Mouse (Mus musculus) intestine, embryonic 14.5 days (tissue): ENCODE data around the gene Neu1. TPM values are rescaled to one million over a fixed set of nuclear protein-coding genes. Genes with fewer than 3 reads are reported as not detected.

Source experiments
- ATAC-seq: fragments of 200-750 bp; cut with Nextera tagmentation; replicated peaks from 2 replicates; pipeline ENCODE4 v1.8.0; 2017; ENCODE audit warnings: low read depth, moderate number of reproducible peaks, moderate TSS enrichment, moderate library complexity; ENCODE audit not compliant: low FRiP score, low TSS enrichment
- DNase-seq: peaks from one replicate; pipeline ENCODE4 v3.0.0-alpha.2; 2018; ENCODE audit warnings: low spot score
- H3K27ac ChIP-seq: fragments of 300-500 bp; sonication (generic); 2 replicates; pipeline ENCODE4 v1.5.1; 2014; ENCODE audit warnings: low read depth, mild to moderate bottlenecking, control low read depth
- H3K27me3 ChIP-seq: fragments of 300-500 bp; sonication (generic); replicated peaks from 2 replicates; pipeline ENCODE4 v1.6.1; 2014; ENCODE audit warnings: low read length, control low read depth; ENCODE audit not compliant: control insufficient read depth, insufficient read depth
- H3K36me3 ChIP-seq: fragments of 300-500 bp; sonication (generic); 2 replicates; pipeline ENCODE4 v1.6.1; 2014; ENCODE audit warnings: low read length, control low read depth; ENCODE audit not compliant: control insufficient read depth, insufficient read depth
- H3K4me1 ChIP-seq: fragments of 300-500 bp; sonication (generic); replicated peaks from 2 replicates; pipeline ENCODE4 v1.6.1; 2014; ENCODE audit warnings: low read length, control low read depth, mixed read lengths; ENCODE audit not compliant: control insufficient read depth, insufficient read depth
- H3K4me2 ChIP-seq: fragments of 300-500 bp; sonication (generic); 2 replicates; pipeline ENCODE4 v1.6.1; 2014; ENCODE audit warnings: low read length
- H3K4me3 ChIP-seq: fragments of 300-500 bp; sonication (generic); 2 replicates; pipeline ENCODE4 v1.5.1; 2014; ENCODE audit warnings: low read depth, low read length, control low read depth, mixed read lengths
- H3K9ac ChIP-seq: fragments of 300-500 bp; sonication (generic); 2 replicates; pipeline ENCODE4 v1.6.1; 2014; ENCODE audit warnings: mild to moderate bottlenecking, low read length
- H3K9me3 ChIP-seq: fragments of 300-500 bp; sonication (generic); 2 replicates; pipeline ENCODE4 v1.6.1; 2016; ENCODE audit warnings: low read length, control low read depth; ENCODE audit not compliant: control insufficient read depth
- WGBS: fragments of 180-500 bp; shearing (Covaris S2); extraction: QIAGEN DNeasy Blood & Tissue Kit; methylation state at CpG from one replicate; pipeline ENCODE4 v1.1.7; 2014; 5-methylcytosine and 5-hydroxymethylcytosine counted together
- polyA plus RNA-seq: library from polyadenylated mRNA; unstranded; fragments of >200 nt; fragmentation: Nextera tagmentation; extraction: Ambion mirVana; gene quantifications from 2 replicates; pipeline ENCODE4 v1.2.1, GENCODE M21; 2014

Gene Neu1
- polyA plus RNA-seq, 1 experiment from 2014 or later: 42.8 TPM

DNA sequence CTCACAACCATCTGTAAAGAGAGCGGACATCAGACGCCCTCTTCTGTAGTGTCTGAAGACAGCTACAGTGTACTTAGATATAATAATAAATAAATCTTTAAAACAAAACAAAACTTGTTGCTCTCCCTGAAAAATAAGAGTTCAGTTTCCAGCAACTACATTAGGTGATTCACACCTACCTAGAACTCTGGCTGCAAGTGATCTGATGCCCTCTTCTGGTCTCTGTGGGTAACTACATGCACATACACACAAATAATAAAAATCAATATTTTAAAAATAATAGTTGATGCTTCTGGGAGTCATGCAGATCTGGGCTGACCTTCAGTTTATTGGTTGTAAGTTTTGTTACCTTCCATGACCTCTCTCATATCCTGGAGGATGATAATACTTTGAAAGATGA lies 53.2 kb downstream of the Neu1 start:
- no peak for DNase-seq
- Histone ChIP-seq H3K4me2 (no peak overlapping the region), H3K9me3 (no peaks in the 10 kb centered on the region), H3K9ac (no peak overlapping the region), H3K27ac (no peak overlapping the region), H3K4me3 (no peak overlapping the region), H3K27me3 (no peaks in the 10 kb centered on the region), H3K36me3 (peaks cover 32% of the 10 kb centered on the region), H3K4me1 (peaks cover 24% of the 10 kb centered on the region)
- WGBS: 82% methylated on average over 2 of the region's 2 CpGs
- ATAC-seq: no peak

Other genes starting within 250 kb of the Neu1 start
- gene C4b, start 187.4 kb upstream of the Neu1 start, polyA plus RNA-seq: 0.23 and 0.28 TPM in 2 replicates
- not detected in 2 replicates for gene Cyp21a1, start 126.7 kb upstream of the Neu1 start, polyA plus RNA-seq
- 22.0 and 25.8 TPM in 2 replicates for gene Stk19, start 94.3 kb upstream of the Neu1 start, polyA plus RNA-seq
- 58.2 and 63.4 TPM in 2 replicates for gene Dxo, start 94.2 kb upstream of the Neu1 start, polyA plus RNA-seq
- gene Skiv2l, start 81.0 kb upstream of the Neu1 start, polyA plus RNA-seq: 42.0 and 45.9 TPM in 2 replicates
- 121 and 123 TPM in 2 replicates for gene Nelfe, start 80.9 kb upstream of the Neu1 start, polyA plus RNA-seq
- 19.4 and 24.2 TPM in 2 replicates for gene Cfb, start 68.7 kb upstream of the Neu1 start, polyA plus RNA-seq
- 1.4 and 1.6 TPM in 2 replicates for gene Zbtb12, start 51.8 kb upstream of the Neu1 start, polyA plus RNA-seq
- not detected in 2 replicates for gene Gm20547, start 49.2 kb upstream of the Neu1 start, polyA plus RNA-seq
- gene C2, start 33.0 kb upstream of the Neu1 start, polyA plus RNA-seq: 6.8 and 7.5 TPM in 2 replicates
- 73.4 and 75.2 TPM in 2 replicates for gene Ehmt2, start 32.8 kb upstream of the Neu1 start, polyA plus RNA-seq
- 25.4 and 28.4 TPM in 2 replicates for gene Slc44a4, start 16.8 kb upstream of the Neu1 start, polyA plus RNA-seq
- 0.24 and 0.46 TPM in 2 replicates for gene Hspa1b, start 28.0 kb downstream of the Neu1 start, polyA plus RNA-seq
- gene Gm20481, start 38.7 kb downstream of the Neu1 start, polyA plus RNA-seq: not detected in 2 replicates
- gene Hspa1a, start 40.9 kb downstream of the Neu1 start, polyA plus RNA-seq: 3.5 and 4.5 TPM in 2 replicates
- 0.53 and 1.2 TPM in 2 replicates for gene Hspa1l, start 41.5 kb downstream of the Neu1 start, polyA plus RNA-seq
- 216 and 228 TPM in 2 replicates for gene Lsm2, start 50.6 kb downstream of the Neu1 start, polyA plus RNA-seq
- 119 and 133 TPM in 2 replicates for gene Vars, start 69.7 kb downstream of the Neu1 start, polyA plus RNA-seq
- gene Vwa7, start 85.3 kb downstream of the Neu1 start, polyA plus RNA-seq: 0.19 and 0.26 TPM in 2 replicates
- gene Sapcd1, start 96.8 kb downstream of the Neu1 start, polyA plus RNA-seq: 20.7 and 21.5 TPM in 2 replicates
- gene Msh5, start 115.5 kb downstream of the Neu1 start, polyA plus RNA-seq: 3.6 and 3.9 TPM in 2 replicates
- gene Clic1, start 118.7 kb downstream of the Neu1 start, polyA plus RNA-seq: 113 and 141 TPM in 2 replicates
- gene Ddah2, start 127.8 kb downstream of the Neu1 start, polyA plus RNA-seq: 278 and 333 TPM in 2 replicates
- not detected in 2 replicates for gene Ly6g6c, start 134.1 kb downstream of the Neu1 start, polyA plus RNA-seq
- 0.55 and 0.81 TPM in 2 replicates for gene Mpig6b, start 134.9 kb downstream of the Neu1 start, polyA plus RNA-seq
- 1.3 and 2.8 TPM in 2 replicates for gene Ly6g6e, start 145.6 kb downstream of the Neu1 start, polyA plus RNA-seq
- gene Ly6g6d, start 146.8 kb downstream of the Neu1 start, polyA plus RNA-seq: 5.0 and 6.1 TPM in 2 replicates
- 0.27 TPM in 1 of 2 replicates, not detected in the other for gene Ly6g6f, start 154.4 kb downstream of the Neu1 start, polyA plus RNA-seq
- gene Abhd16a, start 158.0 kb downstream of the Neu1 start, polyA plus RNA-seq: 86.4 and 91.0 TPM in 2 replicates
- gene Ly6g5c, start 177.0 kb downstream of the Neu1 start, polyA plus RNA-seq: not detected in 2 replicates
- gene Ly6g5b, start 184.2 kb downstream of the Neu1 start, polyA plus RNA-seq: 0.64 and 0.75 TPM in 2 replicates
- 19.7 and 24.7 TPM in 2 replicates for gene Gpank1, start 190.2 kb downstream of the Neu1 start, polyA plus RNA-seq
- 275 and 286 TPM in 2 replicates for gene Csnk2b, start 190.8 kb downstream of the Neu1 start, polyA plus RNA-seq
- gene D17H6S53E, start 195.1 kb downstream of the Neu1 start, polyA plus RNA-seq: 8.4 and 10.8 TPM in 2 replicates
- gene Apom, start 200.8 kb downstream of the Neu1 start, polyA plus RNA-seq: 0.95 and 1.5 TPM in 2 replicates
- gene Bag6, start 203.9 kb downstream of the Neu1 start, polyA plus RNA-seq: 75.5 and 79.5 TPM in 2 replicates
- gene Prrc2a, start 233.6 kb downstream of the Neu1 start, polyA plus RNA-seq: 186 and 196 TPM in 2 replicates
- 15.4 and 17.5 TPM in 2 replicates for gene Aif1, start 244.8 kb downstream of the Neu1 start, polyA plus RNA-seq